Mouse (Mus musculus) liver, embryonic 16.5 days (tissue): ENCODE results near the gene H1foo. TPM values are rescaled to one million over a fixed set of nuclear protein-coding genes. Genes with fewer than 3 reads are reported as not detected.

Experiments
- ATAC-seq: fragments of 200-750 bp; cut with Nextera tagmentation; 2 replicates; pipeline ENCODE4 v1.8.0; 2017; ENCODE audit warnings: low read depth, mild to moderate bottlenecking, moderate number of reproducible peaks, moderate library complexity
- H3K27ac ChIP-seq: fragments of 300-500 bp; sonication (generic); 2 replicates; pipeline ENCODE4 v1.5.1; 2014; ENCODE audit warnings: mild to moderate bottlenecking, low read length
- H3K27me3 ChIP-seq: fragments of 300-500 bp; sonication (generic); 2 replicates; pipeline ENCODE4 v1.6.1; 2014; ENCODE audit warnings: low read depth, low read length, mixed read lengths; ENCODE audit not compliant: control insufficient read depth, insufficient read depth
- H3K36me3 ChIP-seq: fragments of 300-500 bp; sonication (generic); 2 replicates; pipeline ENCODE4 v1.6.1; 2014; ENCODE audit warnings: mild to moderate bottlenecking; ENCODE audit not compliant: control insufficient read depth, insufficient read depth
- H3K4me1 ChIP-seq: fragments of 300-500 bp; sonication (generic); 2 replicates; pipeline ENCODE4 v1.6.1; 2014; ENCODE audit warnings: low read depth, low read length, mixed read lengths; ENCODE audit not compliant: control insufficient read depth
- H3K4me2 ChIP-seq: fragments of 300-500 bp; sonication (generic); 2 replicates; pipeline ENCODE4 v1.6.1; 2014; ENCODE audit warnings: low read depth, low read length, mixed read lengths
- H3K4me3 ChIP-seq: fragments of 300-500 bp; sonication (generic); 2 replicates; pipeline ENCODE4 v1.5.1; 2014; ENCODE audit warnings: low read depth, mild to moderate bottlenecking, low read length
- H3K9ac ChIP-seq: fragments of 300-500 bp; sonication (generic); 2 replicates; pipeline ENCODE4 v1.6.1; 2014; ENCODE audit warnings: low read depth, low read length
- H3K9me3 ChIP-seq: fragments of 300-500 bp; sonication (generic); replicated peaks from 2 replicates; pipeline ENCODE4 v1.6.1; 2016; ENCODE audit warnings: low read length; ENCODE audit not compliant: control insufficient read depth
- WGBS: fragments of 180-500 bp; shearing (Covaris S2); extraction: QIAGEN DNeasy Blood & Tissue Kit; methylation state at CpG from one replicate; pipeline ENCODE4 v1.1.7; 2014; ENCODE audit not compliant: insufficient replicate concordance; 5-methylcytosine and 5-hydroxymethylcytosine counted together
- polyA plus RNA-seq: library from polyadenylated mRNA; unstranded; fragments of >200 nt; fragmentation: Nextera tagmentation; extraction: Ambion mirVana; gene quantifications from 2 replicates; pipeline ENCODE4 v1.2.1, GENCODE M21; 2015

The H1foo gene
- polyA plus RNA-seq, 1 experiment from 2014 or later: not detected

- Histone ChIP-seq H3K9ac (no peak overlapping the region), H3K9me3 (no peaks in the 10 kb centered on the region), H3K27me3 (no peaks in the 10 kb centered on the region), H3K4me2 (no peak overlapping the region), H3K27ac (no peak overlapping the region), H3K4me3 (no peak overlapping the region), H3K36me3 (no peaks in the 10 kb centered on the region), H3K4me1 (peaks cover 5% of the 10 kb centered on the region; the same call in 1 of the 2 replicates)
- ATAC-seq: no peak
- 57% methylated on average over 2 of the region's 2 CpGs for WGBS
Measured at GRCm38 (mm10) chr6:115938011-115938410, 6.7 kb upstream of the H1foo start.

GRCm38 (mm10) chr6:115938798-115939197, 5.9 kb upstream of the H1foo start:
- Histone ChIP-seq H3K27me3 (no peaks in the 10 kb centered on the region), H3K36me3 (no peaks in the 10 kb centered on the region), H3K27ac (no peak overlapping the region), H3K9ac (no peak overlapping the region), H3K9me3 (no peaks in the 10 kb centered on the region), H3K4me2 (no peak overlapping the region), H3K4me1 (peaks cover 5% of the 10 kb centered on the region; the same call in 1 of the 2 replicates), H3K4me3 (no peak overlapping the region)
- ATAC-seq: no peak
- WGBS: 43% methylated on average over 1 of the region's 1 CpGs

- H3K27me3 ChIP-seq: no peaks in the 10 kb centered on the region
- no peak overlapping the region for H3K9ac ChIP-seq
- 64% methylated on average over 1 of the region's 1 CpGs for WGBS
- H3K36me3 ChIP-seq: no peaks in the 10 kb centered on the region
- H3K9me3 ChIP-seq: no peaks in the 10 kb centered on the region
- H3K4me2 ChIP-seq: no peak overlapping the region
- no peak overlapping the region for H3K4me3 ChIP-seq
- ATAC-seq: peak; percentile 68
- H3K27ac ChIP-seq: no peak overlapping the region
- H3K4me1 ChIP-seq: peaks cover 5% of the 10 kb centered on the region; the same call in 1 of the 2 replicates
Measured at GRCm38 (mm10) chr6:115940603-115941002, 4.1 kb upstream of the H1foo start.

GRCm38 (mm10) chr6:115941128-115941527, 3.6 kb upstream of the H1foo start:
- Histone ChIP-seq H3K4me2 (no peak overlapping the region), H3K27ac (no peak overlapping the region), H3K36me3 (no peaks in the 10 kb centered on the region), H3K9ac (no peak overlapping the region), H3K9me3 (no peaks in the 10 kb centered on the region), H3K4me1 (peaks cover 5% of the 10 kb centered on the region; the same call in 1 of the 2 replicates), H3K27me3 (no peaks in the 10 kb centered on the region), H3K4me3 (no peak overlapping the region)
- 3% methylated on average over 6 of the region's 12 CpGs for WGBS
- ATAC-seq: 0 out of 2 replicates have a peak, but pooled peaks have one; percentile 27

GRCm38 (mm10) chr6:115943498-115944427, 975 bp upstream of the H1foo start:
- Histone ChIP-seq H3K4me1 (peaks cover 5% of the 10 kb centered on the region; the same call in 1 of the 2 replicates), H3K9me3 (no peaks in the 10 kb centered on the region), H3K9ac (no peak overlapping the region), H3K27ac (no peak overlapping the region), H3K27me3 (no peaks in the 10 kb centered on the region), H3K36me3 (no peaks in the 10 kb centered on the region), H3K4me2 (no peak overlapping the region), H3K4me3 (no peak overlapping the region)
- no peak for ATAC-seq
- 37% methylated on average over 9 of the region's 9 CpGs for WGBS

- H3K9me3 ChIP-seq: no peaks in the 10 kb centered on the region
- H3K27ac ChIP-seq: no peak overlapping the region
- H3K4me3 ChIP-seq: no peak overlapping the region
- WGBS: 27% methylated on average over 8 of the region's 8 CpGs
- H3K27me3 ChIP-seq: no peaks in the 10 kb centered on the region
- no peak for ATAC-seq
- no peak overlapping the region for H3K4me2 ChIP-seq
- H3K36me3 ChIP-seq: no peaks in the 10 kb centered on the region
- H3K4me1 ChIP-seq: peaks cover 4% of the 10 kb centered on the region; the same call in 1 of the 2 replicates
- no peak overlapping the region for H3K9ac ChIP-seq
Measured at GRCm38 (mm10) chr6:115945633-115946032, 895 bp downstream of the H1foo start.

GRCm38 (mm10) chr6:115946389-115946788, 1.7 kb downstream of the H1foo start:
- no peak overlapping the region for H3K9ac ChIP-seq
- H3K9me3 ChIP-seq: no peaks in the 10 kb centered on the region
- no peaks in the 10 kb centered on the region; the same call in 1 of the 2 replicates for H3K4me1 ChIP-seq
- no peak overlapping the region for H3K4me2 ChIP-seq
- 18% methylated on average over 6 of the region's 6 CpGs for WGBS
- no peaks in the 10 kb centered on the region for H3K36me3 ChIP-seq
- no peak for ATAC-seq
- no peak overlapping the region for H3K27ac ChIP-seq
- H3K4me3 ChIP-seq: no peak overlapping the region
- H3K27me3 ChIP-seq: no peaks in the 10 kb centered on the region

GRCm38 (mm10) chr6:115954506-115955074, 9.9 kb downstream of the H1foo start:
- Histone ChIP-seq H3K4me3 (no peak overlapping the region), H3K27ac (no peak overlapping the region), H3K4me2 (no peak overlapping the region), H3K27me3 (no peaks in the 10 kb centered on the region), H3K4me1 (peaks cover 4% of the 10 kb centered on the region; the same call in 1 of the 2 replicates), H3K36me3 (no peaks in the 10 kb centered on the region; the same call in 1 of the 2 replicates), H3K9ac (no peak overlapping the region), H3K9me3 (no peaks in the 10 kb centered on the region)
- no peak for ATAC-seq
- WGBS: 74% methylated on average over 9 of the region's 9 CpGs

- Histone ChIP-seq H3K27ac (no peak overlapping the region), H3K4me2 (no peak overlapping the region), H3K9ac (no peak overlapping the region), H3K4me1 (peaks cover 4% of the 10 kb centered on the region; the same call in 1 of the 2 replicates), H3K36me3 (no peaks in the 10 kb centered on the region; the same call in 1 of the 2 replicates), H3K27me3 (no peaks in the 10 kb centered on the region), H3K4me3 (no peak overlapping the region), H3K9me3 (no peaks in the 10 kb centered on the region)
- no peak for ATAC-seq
- WGBS: 63% methylated on average over 4 of the region's 4 CpGs
Measured at GRCm38 (mm10) chr6:115955169-115955568, 10.4 kb downstream of the H1foo start.
